Mouse (Mus musculus): Measurements from ENCODE around the gene Hcfc1. TPM values are rescaled to one million over a fixed set of nuclear protein-coding genes. Genes with fewer than 3 reads are reported as not detected.

Hcfc1 gene
- 27.8 and 28.1 TPM in 2 replicates for polyA plus RNA-seq (2015; fragmentation: Nextera tagmentation; extraction: Ambion mirVana)

DNA sequence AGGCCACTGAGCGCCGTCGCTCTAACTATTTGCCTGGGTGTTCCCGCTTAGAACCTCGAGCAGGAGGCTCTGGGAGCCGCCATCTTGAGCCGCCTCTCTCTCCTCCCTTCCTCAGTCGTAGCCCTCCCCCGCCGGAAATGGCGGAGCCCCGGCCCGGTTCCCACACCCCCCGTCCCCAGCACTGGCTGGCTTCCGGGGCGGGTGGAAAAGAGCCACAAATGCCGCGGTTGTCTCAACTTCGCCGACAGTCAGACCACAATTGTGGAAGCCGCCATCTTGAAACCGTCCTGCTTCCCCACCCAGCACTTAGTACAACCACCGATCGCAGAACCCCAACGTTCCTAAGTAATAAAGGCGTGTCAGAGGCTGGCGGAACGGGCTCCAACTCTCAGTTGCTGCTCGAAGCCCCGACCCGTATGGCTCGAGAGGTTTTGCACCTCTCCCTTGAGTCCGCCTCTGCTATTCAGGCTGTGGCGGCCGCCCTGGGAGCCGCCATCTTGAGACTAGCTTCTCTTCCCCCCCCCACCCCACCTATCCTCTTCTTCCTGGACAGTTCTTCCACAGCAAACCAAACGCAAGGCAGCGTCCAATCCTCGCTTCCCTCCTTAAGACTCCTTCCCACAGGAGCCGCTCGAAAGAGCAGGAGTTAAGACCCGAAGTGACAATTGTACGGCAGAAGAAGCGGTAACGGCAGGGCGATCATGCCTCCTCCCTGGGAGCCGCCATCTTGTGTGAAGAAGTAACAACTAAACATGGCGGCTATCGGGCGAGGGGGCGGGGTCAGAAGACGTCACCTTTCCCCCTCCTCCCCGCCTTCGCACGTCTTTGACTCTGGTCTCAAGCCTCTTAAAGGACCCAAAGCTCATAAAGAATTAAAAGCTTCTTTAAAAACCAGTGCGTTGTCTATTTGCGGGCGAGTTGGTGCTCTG is at the start of gene Hcfc1:
Gene Hcfc1 (minus strand): TSS at position 110 of the 929 bp plus-strand sequence.
- H3K27me3 ChIP-seq (ENCODE audit: control insufficient read depth, insufficient read depth, low read length) = no peaks in the 10 kb centered on the region
- peaks cover 19% of the 10 kb centered on the region for H3K4me1 ChIP-seq (ENCODE audit: control insufficient read depth, insufficient read depth, low read length)
- peak within 1 kb of the TSS; percentile 84 for H3K9ac ChIP-seq (ENCODE audit: low read length)
- no peaks in the 10 kb centered on the region for H3K36me3 ChIP-seq (ENCODE audit: control insufficient read depth, insufficient read depth)
- 11% methylated on average over 57 of the region's 58 CpGs for WGBS
- peak within 1 kb of the TSS; percentile 99 for H3K27ac ChIP-seq (ENCODE audit: low read length)
- peak within 1 kb of the TSS; percentile 63 for H3K4me2 ChIP-seq (ENCODE audit: low read depth, low read length)
- no peaks in the 10 kb centered on the region for H3K9me3 ChIP-seq (replicated peaks; ENCODE audit: control insufficient read depth, low read length)
- H3K4me3 ChIP-seq (ENCODE audit: low read length) = peak within 1 kb of the TSS; percentile 71
- ATAC-seq (replicated peaks; ENCODE audit: extremely low read depth, insufficient read depth, low FRiP score) = peak; percentile 76

DNA sequence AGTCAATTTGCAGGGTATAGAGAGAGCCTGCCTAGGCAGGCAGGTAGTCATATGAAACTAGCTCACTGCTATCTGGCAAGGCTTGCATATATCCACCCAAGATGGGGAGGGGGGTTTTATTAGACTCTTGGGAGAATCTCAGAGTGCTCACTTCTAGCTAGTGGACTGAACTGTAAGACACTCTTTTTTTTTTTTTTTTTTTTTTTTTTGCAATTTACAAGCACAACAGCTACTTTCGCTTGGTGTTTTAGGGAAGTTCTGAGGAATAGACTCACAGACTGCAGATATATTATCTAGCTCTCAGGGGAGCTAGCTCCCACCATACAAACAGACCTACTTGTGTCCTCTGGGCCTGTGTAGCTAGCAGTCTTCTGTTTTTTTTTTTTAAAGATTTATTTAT is 48.4 kb upstream of the Hcfc1 start:
- no peak overlapping the region for H3K4me3 ChIP-seq (ENCODE audit: low read length)
- no peak overlapping the region for H3K4me2 ChIP-seq (ENCODE audit: low read depth, low read length)
- H3K27me3 ChIP-seq (ENCODE audit: control insufficient read depth, insufficient read depth, low read length) = no peaks in the 10 kb centered on the region
- peaks cover 16% of the 10 kb centered on the region for H3K36me3 ChIP-seq (ENCODE audit: control insufficient read depth, insufficient read depth)
- WGBS = 85% methylated on average over 1 of the region's 1 CpGs
- no peak overlapping the region for H3K9ac ChIP-seq (ENCODE audit: low read length)
- no peaks in the 10 kb centered on the region for H3K9me3 ChIP-seq (replicated peaks; ENCODE audit: control insufficient read depth, low read length)
- no peak overlapping the region for H3K27ac ChIP-seq (ENCODE audit: low read length)
- no peaks in the 10 kb centered on the region for H3K4me1 ChIP-seq (ENCODE audit: control insufficient read depth, insufficient read depth, low read length)
- ATAC-seq (replicated peaks; ENCODE audit: extremely low read depth, insufficient read depth, low FRiP score) = no peak

DNA sequence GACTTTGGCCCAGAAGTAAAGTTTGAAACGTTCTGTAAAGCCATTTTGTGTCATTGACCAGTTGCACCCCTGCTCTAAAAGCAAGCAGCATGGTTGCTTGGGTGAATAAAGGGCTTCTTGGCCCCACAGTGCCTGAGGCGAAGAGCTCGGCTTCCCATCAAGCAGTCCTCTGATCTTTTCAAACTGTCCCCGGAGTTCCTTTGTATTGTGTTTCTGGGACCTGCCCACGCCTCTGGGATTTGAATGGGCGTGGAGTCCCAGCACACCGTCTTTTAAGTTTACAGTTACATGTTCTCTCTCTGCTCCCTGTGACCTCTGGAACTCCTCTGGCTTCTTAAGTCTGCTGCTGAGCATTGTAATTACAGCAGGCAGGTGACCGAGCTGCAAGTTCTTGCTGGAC is 41.9 kb upstream of the Hcfc1 start:
- ATAC-seq (replicated peaks; ENCODE audit: extremely low read depth, insufficient read depth, low FRiP score) = no peak
- Histone ChIP-seq H3K4me1 (ENCODE audit: control insufficient read depth, insufficient read depth, low read length) (no peaks in the 10 kb centered on the region), H3K27ac (ENCODE audit: low read length) (no peak overlapping the region), H3K27me3 (ENCODE audit: control insufficient read depth, insufficient read depth, low read length) (no peaks in the 10 kb centered on the region), H3K4me3 (ENCODE audit: low read length) (no peak overlapping the region), H3K4me2 (ENCODE audit: low read depth, low read length) (no peak overlapping the region), H3K36me3 (ENCODE audit: control insufficient read depth, insufficient read depth) (no peaks in the 10 kb centered on the region), H3K9ac (ENCODE audit: low read length) (no peak overlapping the region), H3K9me3 (replicated peaks; ENCODE audit: control insufficient read depth, low read length) (no peaks in the 10 kb centered on the region)
- 57% methylated on average over 8 of the region's 8 CpGs for WGBS

DNA sequence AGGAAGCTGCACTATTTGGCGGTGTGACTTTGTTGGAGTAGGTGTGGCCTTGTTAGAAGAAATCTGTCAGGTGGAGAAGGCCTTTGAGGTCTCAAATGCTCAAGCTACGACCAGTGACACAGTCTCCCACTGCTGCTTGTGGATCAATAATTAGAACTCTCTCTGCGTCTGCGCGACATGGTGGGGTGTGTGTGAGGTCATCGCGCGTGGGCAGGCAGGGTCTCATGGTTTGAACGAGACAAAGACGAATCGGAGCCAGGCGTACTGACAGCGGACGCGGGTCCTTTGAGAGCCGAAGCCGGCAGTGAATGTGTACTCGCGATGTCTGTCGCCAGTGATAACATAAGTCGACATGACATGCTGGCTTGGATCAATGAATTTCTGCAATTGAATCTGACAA is 40.2 kb upstream of the Hcfc1 start:
- no peak for ATAC-seq (replicated peaks; ENCODE audit: extremely low read depth, insufficient read depth, low FRiP score)
- Histone ChIP-seq H3K4me2 (ENCODE audit: low read depth, low read length) (no peak overlapping the region), H3K27me3 (ENCODE audit: control insufficient read depth, insufficient read depth, low read length) (no peaks in the 10 kb centered on the region), H3K36me3 (ENCODE audit: control insufficient read depth, insufficient read depth) (no peaks in the 10 kb centered on the region), H3K4me3 (ENCODE audit: low read length) (no peak overlapping the region), H3K9me3 (replicated peaks; ENCODE audit: control insufficient read depth, low read length) (no peaks in the 10 kb centered on the region), H3K9ac (ENCODE audit: low read length) (no peak overlapping the region), H3K27ac (ENCODE audit: low read length) (no peak overlapping the region), H3K4me1 (ENCODE audit: control insufficient read depth, insufficient read depth, low read length) (no peaks in the 10 kb centered on the region)
- 72% methylated on average over 21 of the region's 21 CpGs for WGBS

DNA sequence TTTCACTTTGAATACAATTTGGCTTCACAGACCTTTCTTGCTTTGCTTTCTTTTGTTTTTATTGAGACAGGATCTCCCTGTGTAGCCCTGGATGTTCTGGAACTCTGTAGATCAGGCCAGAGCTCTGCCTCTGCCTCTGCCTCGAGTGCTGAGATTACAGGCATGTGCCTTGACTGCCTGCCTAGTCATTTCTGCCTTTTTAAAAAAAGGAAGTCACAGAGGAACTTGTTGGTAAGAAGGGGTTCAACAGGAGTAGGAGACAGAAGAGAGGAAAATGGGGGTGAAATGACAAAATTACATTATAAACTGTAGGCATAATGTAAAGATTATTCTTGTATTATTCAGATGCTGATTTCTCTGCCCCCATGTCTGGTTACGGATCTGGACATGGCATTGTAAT is 37.5 kb upstream of the Hcfc1 start:
- no peak for ATAC-seq (replicated peaks; ENCODE audit: extremely low read depth, insufficient read depth, low FRiP score)
- Histone ChIP-seq H3K27ac (ENCODE audit: low read length) (no peak overlapping the region), H3K4me1 (ENCODE audit: control insufficient read depth, insufficient read depth, low read length) (no peaks in the 10 kb centered on the region), H3K36me3 (ENCODE audit: control insufficient read depth, insufficient read depth) (no peaks in the 10 kb centered on the region), H3K4me3 (ENCODE audit: low read length) (no peak overlapping the region), H3K9me3 (replicated peaks; ENCODE audit: control insufficient read depth, low read length) (no peaks in the 10 kb centered on the region), H3K27me3 (ENCODE audit: control insufficient read depth, insufficient read depth, low read length) (no peaks in the 10 kb centered on the region), H3K4me2 (ENCODE audit: low read depth, low read length) (no peak overlapping the region), H3K9ac (ENCODE audit: low read length) (no peak overlapping the region)
- 59% methylated on average over 2 of the region's 2 CpGs for WGBS

DNA sequence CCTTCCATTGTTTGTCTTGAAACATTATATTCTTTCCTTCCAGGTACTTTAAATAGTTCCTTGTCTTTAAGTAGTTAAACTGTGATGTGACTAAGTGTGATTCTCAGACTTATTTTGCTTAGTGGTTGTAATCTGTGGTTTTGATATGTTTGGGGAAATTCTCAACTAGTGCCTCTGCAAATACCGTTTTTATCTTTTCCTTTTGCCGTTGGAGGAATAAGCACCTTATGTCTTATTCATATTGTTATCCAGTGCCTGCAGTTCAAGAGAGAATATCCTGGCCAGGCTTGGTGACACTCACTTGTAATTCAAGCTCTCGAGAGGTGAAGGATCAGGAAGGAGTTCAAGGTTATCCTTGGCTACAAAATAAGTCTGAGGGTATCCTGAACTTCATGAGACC is 34.9 kb upstream of the Hcfc1 start:
- ATAC-seq (replicated peaks; ENCODE audit: extremely low read depth, insufficient read depth, low FRiP score) = no peak
- Histone ChIP-seq H3K9ac (ENCODE audit: low read length) (no peak overlapping the region), H3K4me3 (ENCODE audit: low read length) (no peak overlapping the region), H3K4me2 (ENCODE audit: low read depth, low read length) (no peak overlapping the region), H3K36me3 (ENCODE audit: control insufficient read depth, insufficient read depth) (no peaks in the 10 kb centered on the region), H3K9me3 (replicated peaks; ENCODE audit: control insufficient read depth, low read length) (no peaks in the 10 kb centered on the region), H3K4me1 (ENCODE audit: control insufficient read depth, insufficient read depth, low read length) (no peaks in the 10 kb centered on the region), H3K27ac (ENCODE audit: low read length) (no peak overlapping the region), H3K27me3 (ENCODE audit: control insufficient read depth, insufficient read depth, low read length) (no peaks in the 10 kb centered on the region)
- WGBS = 68% methylated on average over 3 of the region's 3 CpGs

DNA sequence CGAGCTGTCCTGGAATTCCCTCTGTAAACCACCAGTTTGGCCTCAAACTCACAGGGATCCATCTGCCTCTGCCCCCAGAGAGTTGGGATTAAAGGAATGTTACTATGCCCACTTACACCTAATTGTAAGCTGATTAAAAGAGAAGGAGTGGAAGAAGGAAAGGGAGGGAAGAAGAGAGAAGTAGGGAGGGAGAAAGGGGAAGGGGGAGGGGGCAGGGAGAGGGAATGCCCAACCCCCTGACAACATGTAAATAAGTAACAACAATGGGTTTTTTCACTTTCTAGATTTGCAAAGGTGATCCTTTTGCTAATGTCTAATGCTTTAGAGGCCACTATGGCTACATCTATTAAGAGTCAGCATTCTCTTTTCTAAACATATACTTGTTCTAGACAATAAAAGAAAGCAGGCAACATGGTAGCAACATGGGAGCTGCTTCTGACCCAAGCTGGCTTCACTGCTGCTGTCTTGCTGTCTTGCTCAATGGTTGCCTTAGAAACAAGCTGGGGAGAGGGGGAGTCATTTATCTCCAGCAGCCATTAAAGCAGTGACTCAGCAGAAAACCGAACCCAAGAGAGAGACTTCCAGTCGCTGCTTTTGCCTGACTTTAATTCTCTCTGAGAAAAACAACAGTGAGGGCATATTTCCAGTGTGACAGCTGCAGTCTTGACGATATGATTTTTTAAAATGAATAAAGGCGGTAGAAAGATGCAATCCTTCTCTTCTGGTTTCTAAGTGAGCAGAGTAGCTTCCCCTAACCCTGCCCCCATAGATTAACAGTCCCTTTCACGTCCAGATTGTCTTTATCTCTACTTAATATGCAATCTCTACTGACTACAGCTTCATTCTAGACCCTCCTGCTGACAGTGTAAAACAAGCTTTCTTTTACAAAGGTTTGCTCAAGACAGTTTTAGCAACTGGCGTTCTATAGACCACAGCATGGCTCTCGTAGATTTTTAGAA is 33.0 kb upstream of the Hcfc1 start:
- Histone ChIP-seq H3K27me3 (ENCODE audit: control insufficient read depth, insufficient read depth, low read length) (no peaks in the 10 kb centered on the region), H3K9me3 (replicated peaks; ENCODE audit: control insufficient read depth, low read length) (no peaks in the 10 kb centered on the region), H3K9ac (ENCODE audit: low read length) (no peak overlapping the region), H3K4me1 (ENCODE audit: control insufficient read depth, insufficient read depth, low read length) (no peaks in the 10 kb centered on the region), H3K36me3 (ENCODE audit: control insufficient read depth, insufficient read depth) (no peaks in the 10 kb centered on the region), H3K4me2 (ENCODE audit: low read depth, low read length) (no peak overlapping the region), H3K27ac (ENCODE audit: low read length) (no peak overlapping the region; the same call in 1 of the 2 replicates), H3K4me3 (ENCODE audit: low read length) (no peak overlapping the region)
- ATAC-seq (replicated peaks; ENCODE audit: extremely low read depth, insufficient read depth, low FRiP score) = no peak
- WGBS = 26% methylated on average over 8 of the region's 8 CpGs

DNA sequence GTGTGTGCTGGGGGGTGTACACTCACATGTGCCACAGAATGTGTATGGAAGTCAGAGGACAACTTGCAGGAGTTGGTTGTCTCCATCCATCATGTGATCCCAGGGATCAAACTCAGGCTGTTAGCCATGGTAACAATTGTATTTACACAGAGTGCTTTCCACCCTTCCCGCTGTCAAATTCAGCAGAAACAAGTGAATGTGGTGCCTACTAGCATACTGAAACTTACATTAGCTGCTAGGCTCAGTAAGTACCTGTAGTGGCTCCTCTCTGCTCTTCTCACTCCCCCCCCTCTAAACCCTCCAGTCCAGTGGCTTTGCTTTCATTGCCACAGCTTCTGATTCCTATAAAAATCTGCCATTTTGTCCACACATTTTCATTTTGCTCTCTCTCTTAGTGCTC is 11.6 kb upstream of the Hcfc1 start:
- 73% methylated on average over 1 of the region's 1 CpGs for WGBS

DNA sequence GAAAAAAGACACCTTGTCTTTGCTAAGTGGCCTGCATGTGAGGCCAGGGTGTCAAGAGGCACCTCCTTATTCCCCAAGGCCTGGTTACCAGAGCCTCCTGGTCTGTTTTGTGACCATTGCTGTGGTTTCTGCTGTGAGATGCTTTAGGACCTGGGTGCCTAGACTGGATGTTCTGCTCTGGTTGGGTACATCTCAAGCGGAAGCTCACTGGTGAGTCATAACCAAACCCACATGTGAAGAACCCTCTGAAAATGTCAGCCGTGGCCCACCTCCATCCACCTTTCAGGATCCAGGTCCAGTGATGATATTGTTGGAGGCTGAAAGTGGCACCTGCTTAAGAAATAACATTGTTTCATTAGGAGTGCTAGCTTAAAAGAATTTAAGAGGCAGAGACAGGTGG is 10.1 kb upstream of the Hcfc1 start:
- no peak for ATAC-seq (replicated peaks; ENCODE audit: extremely low read depth, insufficient read depth, low FRiP score)
- no peak overlapping the region for H3K27ac ChIP-seq (ENCODE audit: low read length)
- H3K4me2 ChIP-seq (ENCODE audit: low read depth, low read length) = no peak overlapping the region
- H3K9me3 ChIP-seq (replicated peaks; ENCODE audit: control insufficient read depth, low read length) = no peaks in the 10 kb centered on the region
- no peak overlapping the region for H3K4me3 ChIP-seq (ENCODE audit: low read length)
- WGBS = 87% methylated on average over 2 of the region's 2 CpGs
- no peak overlapping the region for H3K9ac ChIP-seq (ENCODE audit: low read length)
- H3K4me1 ChIP-seq (ENCODE audit: control insufficient read depth, insufficient read depth, low read length) = no peaks in the 10 kb centered on the region
- H3K27me3 ChIP-seq (ENCODE audit: control insufficient read depth, insufficient read depth, low read length) = no peaks in the 10 kb centered on the region
- H3K36me3 ChIP-seq (ENCODE audit: control insufficient read depth, insufficient read depth) = no peaks in the 10 kb centered on the region

More for the DNA sequence above, 11.6 kb upstream of the Hcfc1 start:
- ATAC-seq (replicated peaks; ENCODE audit: extremely low read depth, insufficient read depth, low FRiP score) = no peak
- H3K4me1 ChIP-seq (ENCODE audit: control insufficient read depth, insufficient read depth, low read length) = no peaks in the 10 kb centered on the region
- no peak overlapping the region for H3K4me3 ChIP-seq (ENCODE audit: low read length)
- no peaks in the 10 kb centered on the region for H3K9me3 ChIP-seq (replicated peaks; ENCODE audit: control insufficient read depth, low read length)
- H3K27ac ChIP-seq (ENCODE audit: low read length) = no peak overlapping the region
- no peaks in the 10 kb centered on the region for H3K36me3 ChIP-seq (ENCODE audit: control insufficient read depth, insufficient read depth)
- no peaks in the 10 kb centered on the region for H3K27me3 ChIP-seq (ENCODE audit: control insufficient read depth, insufficient read depth, low read length)
- no peak overlapping the region for H3K9ac ChIP-seq (ENCODE audit: low read length)
- no peak overlapping the region for H3K4me2 ChIP-seq (ENCODE audit: low read depth, low read length)

All from heart, embryonic 16.5 days (tissue).